Mouse (Mus musculus) megakaryocyte, embryonic 14.5 days (primary cell): Measurements from ENCODE around the gene Eid1.

ENCODE experiments used
- FLI1 ChIP-seq: IDR thresholded peaks from 2 replicates; pipeline ENCODE4 v1.6.1; 2012; ENCODE audit warnings: low read length, inconsistent platforms, mixed read lengths
- GATA1 ChIP-seq: IDR thresholded peaks from 3 replicates; pipeline ENCODE4 v1.6.1; 2012; ENCODE audit warnings: mixed read lengths, low read length, inconsistent platforms, borderline replicate concordance

DNA sequence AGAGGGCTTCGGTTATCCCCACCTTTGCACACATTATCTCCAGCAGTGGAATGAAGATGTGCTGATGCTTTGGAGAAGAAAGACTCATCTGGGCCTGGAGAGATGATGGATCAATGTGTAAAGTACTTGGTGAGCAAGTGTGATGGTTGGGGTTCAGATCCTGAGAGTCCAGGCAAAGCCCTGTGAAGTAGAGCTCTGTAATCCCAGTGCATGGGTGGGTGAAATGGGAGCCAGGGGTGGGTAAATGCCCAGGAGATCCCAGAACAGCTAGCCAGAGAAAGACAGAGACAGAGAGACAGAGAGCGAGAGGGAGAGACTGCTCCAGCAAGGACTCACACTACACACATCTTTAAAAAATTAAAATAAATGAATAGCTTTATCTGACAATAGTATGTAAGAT lies 19.6 kb upstream of the Eid1 start:
- TF ChIP-seq GATA1 (no peak), FLI1 (no peak)
